Mouse (Mus musculus): ENCODE measurements at regions not wholly inside any gene's neighbourhood (a gene's known extent, or its start where the extent isn't known, plus 50 kb on each side); places are given as distances from the start of the nearest gene placed in this dataset.

GRCm38 (mm10) chr3:131812968-131813367 lies 248.4 kb downstream of the Papss1 start:
- Histone ChIP-seq H3K9me3 (no peaks in the 10 kb centered on the region), H3K9ac (no peak overlapping the region), H3K4me2 (no peak overlapping the region), H3K27me3 (no peaks in the 10 kb centered on the region), H3K4me3 (replicated peaks) (no peak overlapping the region), H3K36me3 (replicated peaks) (no peaks in the 10 kb centered on the region), H3K27ac (no peak overlapping the region), H3K4me1 (no peaks in the 10 kb centered on the region)
- whole genome bisulfite sequencing = 58% methylated on average over 6 of the region's 6 CpGs
- 0 out of 2 replicates have a peak, but pooled peaks have one; percentile 55 for ATAC-seq (ENCODE audit: low FRiP score)

GRCm38 (mm10) chr3:131818806-131819205 lies 254.2 kb downstream of the Papss1 start:
- no peak for ATAC-seq (ENCODE audit: low FRiP score)

GRCm38 (mm10) chr3:131857442-131857841 lies 227.7 kb upstream of the Dkk2 start:
- H3K4me1 ChIP-seq = no peaks in the 10 kb centered on the region
- H3K27me3 ChIP-seq = no peaks in the 10 kb centered on the region
- 81% methylated on average over 2 of the region's 2 CpGs for WGBS
- H3K9ac ChIP-seq = no peak overlapping the region
- no peak overlapping the region for H3K4me3 ChIP-seq (replicated peaks)
- H3K4me2 ChIP-seq = no peak overlapping the region
- no peak overlapping the region for H3K27ac ChIP-seq
- no peaks in the 10 kb centered on the region for H3K36me3 ChIP-seq (replicated peaks)
- no peaks in the 10 kb centered on the region for H3K9me3 ChIP-seq
- ATAC-seq (ENCODE audit: low FRiP score) = no peak

More at GRCm38 (mm10) chr3:131818806-131819205, 254.2 kb downstream of the Papss1 start:
- 89% methylated on average over 1 of the region's 1 CpGs for WGBS
- H3K27me3 ChIP-seq = no peaks in the 10 kb centered on the region
- H3K9ac ChIP-seq = no peak overlapping the region
- no peaks in the 10 kb centered on the region for H3K36me3 ChIP-seq (replicated peaks)
- no peak overlapping the region for H3K4me3 ChIP-seq (replicated peaks)
- H3K4me1 ChIP-seq = no peaks in the 10 kb centered on the region
- H3K4me2 ChIP-seq = no peak overlapping the region
- no peak overlapping the region for H3K27ac ChIP-seq
- H3K9me3 ChIP-seq = no peaks in the 10 kb centered on the region

GRCm38 (mm10) chr3:131859083-131859482 lies 226.0 kb upstream of the Dkk2 start:
- no peaks in the 10 kb centered on the region for H3K27me3 ChIP-seq
- H3K4me1 ChIP-seq = no peaks in the 10 kb centered on the region
- no peaks in the 10 kb centered on the region for H3K36me3 ChIP-seq (replicated peaks)
- no peak overlapping the region for H3K27ac ChIP-seq
- WGBS = 75% methylated on average over 12 of the region's 12 CpGs
- H3K4me3 ChIP-seq (replicated peaks) = no peak overlapping the region
- no peak overlapping the region for H3K4me2 ChIP-seq
- ATAC-seq (ENCODE audit: low FRiP score) = no peak
- no peaks in the 10 kb centered on the region for H3K9me3 ChIP-seq
- H3K9ac ChIP-seq = no peak overlapping the region

- H3K9me3 ChIP-seq = no peaks in the 10 kb centered on the region
- no peaks in the 10 kb centered on the region for H3K36me3 ChIP-seq (replicated peaks)
- H3K4me3 ChIP-seq (replicated peaks) = no peak overlapping the region
- no peak overlapping the region for H3K4me2 ChIP-seq
- 82% methylated on average over 5 of the region's 5 CpGs for WGBS
- ATAC-seq (ENCODE audit: low FRiP score) = no peak
- no peaks in the 10 kb centered on the region for H3K4me1 ChIP-seq
- no peaks in the 10 kb centered on the region for H3K27me3 ChIP-seq
- no peak overlapping the region for H3K27ac ChIP-seq
- no peak overlapping the region for H3K9ac ChIP-seq
Measured at GRCm38 (mm10) chr3:131865106-131865505, 220.0 kb upstream of the Dkk2 start.

GRCm38 (mm10) chr3:131867266-131867665 lies 217.8 kb upstream of the Dkk2 start:
- H3K4me1 ChIP-seq = no peaks in the 10 kb centered on the region
- no peaks in the 10 kb centered on the region for H3K36me3 ChIP-seq (replicated peaks)
- no peak for ATAC-seq (ENCODE audit: low FRiP score)
- 90% methylated on average over 3 of the region's 3 CpGs for WGBS
- H3K9me3 ChIP-seq = no peaks in the 10 kb centered on the region
- no peak overlapping the region for H3K27ac ChIP-seq
- H3K4me3 ChIP-seq (replicated peaks) = no peak overlapping the region
- no peak overlapping the region for H3K9ac ChIP-seq
- no peak overlapping the region for H3K4me2 ChIP-seq
- no peaks in the 10 kb centered on the region for H3K27me3 ChIP-seq

- Histone ChIP-seq H3K9me3 (no peaks in the 10 kb centered on the region), H3K9ac (no peak overlapping the region), H3K27ac (no peak overlapping the region), H3K27me3 (no peaks in the 10 kb centered on the region), H3K4me1 (no peaks in the 10 kb centered on the region), H3K4me3 (replicated peaks) (no peak overlapping the region), H3K36me3 (replicated peaks) (no peaks in the 10 kb centered on the region), H3K4me2 (no peak overlapping the region)
- ATAC-seq (ENCODE audit: low FRiP score) = no peak
- 83% methylated on average over 11 of the region's 11 CpGs for WGBS
Measured at GRCm38 (mm10) chr3:131868219-131868964, 216.7 kb upstream of the Dkk2 start.

- no peak for ATAC-seq (ENCODE audit: low FRiP score)
- Histone ChIP-seq H3K4me2 (no peak overlapping the region), H3K4me3 (replicated peaks) (no peak overlapping the region), H3K27ac (no peak overlapping the region), H3K36me3 (replicated peaks) (no peaks in the 10 kb centered on the region), H3K27me3 (no peaks in the 10 kb centered on the region), H3K9me3 (no peaks in the 10 kb centered on the region), H3K9ac (no peak overlapping the region), H3K4me1 (no peaks in the 10 kb centered on the region)
- 92% methylated on average over 4 of the region's 4 CpGs for WGBS
Measured at GRCm38 (mm10) chr3:131869306-131869705, 215.8 kb upstream of the Dkk2 start.

GRCm38 (mm10) chr3:131882667-131883066 lies 202.4 kb upstream of the Dkk2 start:
- no peak overlapping the region for H3K27ac ChIP-seq
- H3K9ac ChIP-seq = no peak overlapping the region
- H3K4me2 ChIP-seq = no peak overlapping the region
- no peaks in the 10 kb centered on the region for H3K4me1 ChIP-seq
- H3K4me3 ChIP-seq (replicated peaks) = no peak overlapping the region
- no peaks in the 10 kb centered on the region for H3K36me3 ChIP-seq (replicated peaks)
- no peaks in the 10 kb centered on the region for H3K9me3 ChIP-seq
- no peak for ATAC-seq (ENCODE audit: low FRiP score)
- H3K27me3 ChIP-seq = no peaks in the 10 kb centered on the region

GRCm38 (mm10) chr3:131886470-131886869 lies 198.6 kb upstream of the Dkk2 start:
- Histone ChIP-seq H3K4me2 (no peak overlapping the region), H3K9me3 (no peaks in the 10 kb centered on the region), H3K27ac (no peak overlapping the region), H3K4me3 (replicated peaks) (no peak overlapping the region), H3K36me3 (replicated peaks) (no peaks in the 10 kb centered on the region), H3K4me1 (no peaks in the 10 kb centered on the region), H3K9ac (no peak overlapping the region), H3K27me3 (no peaks in the 10 kb centered on the region)
- 90% methylated on average over 5 of the region's 5 CpGs for WGBS
- no peak for ATAC-seq (ENCODE audit: low FRiP score)

GRCm38 (mm10) chr3:131886984-131887383 lies 198.1 kb upstream of the Dkk2 start:
- H3K4me2 ChIP-seq = no peak overlapping the region
- H3K27ac ChIP-seq = no peak overlapping the region
- H3K9ac ChIP-seq = no peak overlapping the region
- H3K27me3 ChIP-seq = no peaks in the 10 kb centered on the region
- no peak for ATAC-seq (ENCODE audit: low FRiP score)
- no peaks in the 10 kb centered on the region for H3K36me3 ChIP-seq (replicated peaks)
- no peaks in the 10 kb centered on the region for H3K4me1 ChIP-seq
- WGBS = 88% methylated on average over 8 of the region's 8 CpGs
- no peaks in the 10 kb centered on the region for H3K9me3 ChIP-seq
- H3K4me3 ChIP-seq (replicated peaks) = no peak overlapping the region

- Histone ChIP-seq H3K4me3 (replicated peaks) (no peak overlapping the region), H3K9ac (no peak overlapping the region), H3K36me3 (replicated peaks) (no peaks in the 10 kb centered on the region), H3K4me1 (no peaks in the 10 kb centered on the region), H3K27me3 (no peaks in the 10 kb centered on the region), H3K27ac (no peak overlapping the region), H3K9me3 (no peaks in the 10 kb centered on the region), H3K4me2 (no peak overlapping the region)
- ATAC-seq (ENCODE audit: low FRiP score) = no peak
- WGBS = 87% methylated on average over 4 of the region's 4 CpGs
Measured at GRCm38 (mm10) chr3:131887670-131888069, 197.4 kb upstream of the Dkk2 start.

GRCm38 (mm10) chr3:131891941-131892340 lies 193.2 kb upstream of the Dkk2 start:
- H3K27ac ChIP-seq = no peak overlapping the region
- no peak overlapping the region for H3K4me3 ChIP-seq (replicated peaks)
- H3K27me3 ChIP-seq = no peaks in the 10 kb centered on the region
- H3K4me2 ChIP-seq = no peak overlapping the region
- no peak for ATAC-seq (ENCODE audit: low FRiP score)
- no peaks in the 10 kb centered on the region for H3K9me3 ChIP-seq
- H3K4me1 ChIP-seq = no peaks in the 10 kb centered on the region; the same call in 1 of the 2 replicates
- no peak overlapping the region for H3K9ac ChIP-seq
- H3K36me3 ChIP-seq (replicated peaks) = no peaks in the 10 kb centered on the region
- 86% methylated on average over 7 of the region's 7 CpGs for WGBS
